Mouse (Mus musculus) T-helper 1 cell (primary cell): ENCODE measurements around the gene Tnnc1.

Experiments
- in situ Hi-C: fragments of 300-600 bp; cut with MboI, MseI; formaldehyde crosslinking; loops from one replicate; pipeline ENCODE4 v1.15.1; 2025; ENCODE audit warnings: high pct_unique_total_duplicates

Gene Tnnc1

GRCm38 (mm10) chr14:31184195-31184594 lies 23.9 kb upstream of the Tnnc1 start:
- in situ Hi-C loops: no loop called here

GRCm38 (mm10) chr14:31186656-31187055 lies 21.5 kb upstream of the Tnnc1 start:
- in situ Hi-C loops: loop anchor here (5.0 kb wide), 1 partner anchor 139 kb away; no protein-coding TSS in a partner anchor

GRCm38 (mm10) chr14:31188771-31189181 lies 19.3 kb upstream of the Tnnc1 start:
- in situ Hi-C loops: loop anchor here (5.0 kb wide), 1 partner anchor 141 kb away; no protein-coding TSS in a partner anchor

GRCm38 (mm10) chr14:31189348-31189747 lies 18.8 kb upstream of the Tnnc1 start:
- in situ Hi-C loops: loop anchor here (5.0 kb wide), 1 partner anchor 142 kb away; no protein-coding TSS in a partner anchor

GRCm38 (mm10) chr14:31191936-31192335 lies 16.2 kb upstream of the Tnnc1 start:
- in situ Hi-C loops: no loop called here

GRCm38 (mm10) chr14:31193791-31194190 lies 14.3 kb upstream of the Tnnc1 start:
- in situ Hi-C loops: no loop called here

GRCm38 (mm10) chr14:31194441-31194840 lies 13.7 kb upstream of the Tnnc1 start:
- in situ Hi-C loops: no loop called here

- in situ Hi-C loops: no loop called here
Observed at GRCm38 (mm10) chr14:31194891-31195513, 13.1 kb upstream of the Tnnc1 start.

- in situ Hi-C loops: no loop called here
Observed at GRCm38 (mm10) chr14:31195521-31195920, 12.6 kb upstream of the Tnnc1 start.

GRCm38 (mm10) chr14:31195968-31196367 lies 12.1 kb upstream of the Tnnc1 start:
- in situ Hi-C loops: no loop called here

GRCm38 (mm10) chr14:31197547-31198516 lies 10.3 kb upstream of the Tnnc1 start:
- in situ Hi-C loops: no loop called here

- in situ Hi-C loops: no loop called here
Observed at GRCm38 (mm10) chr14:31199599-31199998, 8.5 kb upstream of the Tnnc1 start.

GRCm38 (mm10) chr14:31200038-31200437 lies 8.1 kb upstream of the Tnnc1 start:
- in situ Hi-C loops: no loop called here

- in situ Hi-C loops: no loop called here
Observed at GRCm38 (mm10) chr14:31204844-31205243, 3.3 kb upstream of the Tnnc1 start.

- in situ Hi-C loops: no loop called here
Observed at GRCm38 (mm10) chr14:31205244-31205561, 2.9 kb upstream of the Tnnc1 start.

- in situ Hi-C loops: no loop called here
Observed at GRCm38 (mm10) chr14:31205562-31206467, 2.3 kb upstream of the Tnnc1 start.

GRCm38 (mm10) chr14:31206472-31206981 lies 1.6 kb upstream of the Tnnc1 start:
- in situ Hi-C loops: no loop called here

GRCm38 (mm10) chr14:31207070-31207830 lies 862 bp upstream of the Tnnc1 start:
- in situ Hi-C loops: no loop called here

- in situ Hi-C loops: no loop called here
Observed at GRCm38 (mm10) chr14:31209133-31209557, 1.0 kb downstream of the Tnnc1 start.

GRCm38 (mm10) chr14:31211854-31212253 lies 3.7 kb downstream of the Tnnc1 start:
- in situ Hi-C loops: no loop called here

- in situ Hi-C loops: no loop called here
Observed at GRCm38 (mm10) chr14:31212499-31212898, 4.4 kb downstream of the Tnnc1 start.
